ENCODE assay signal across 14 mouse cellular contexts in the genomic region with DNA sequence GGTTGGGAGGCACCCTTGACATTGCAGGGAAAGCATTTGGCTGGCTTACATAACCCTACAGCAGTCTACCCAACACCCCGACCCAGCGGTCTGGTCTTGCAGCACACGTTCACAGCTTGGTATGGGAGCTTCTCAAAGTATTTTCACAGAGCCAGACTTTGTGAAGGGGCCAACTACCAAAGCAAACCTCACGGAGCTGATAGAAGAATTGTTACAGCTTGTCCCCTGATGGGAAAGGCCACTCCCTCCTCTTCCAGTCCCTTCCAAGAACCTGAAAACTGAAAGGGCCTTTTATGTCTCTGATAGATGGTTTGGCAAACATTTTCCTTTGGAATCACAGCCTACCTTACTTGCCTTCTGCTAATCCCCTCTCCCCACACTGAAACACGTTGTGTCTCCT.
"Had no signal": no experiment of that assay in that cellular context is flagged by ENCODE, and none has a peak within 500 bp of the region (broad histone marks: within the 10 kb centered on the region; RNA-seq: fewer than 3 reads in every experiment).

No protein-coding gene starts in this region.

- H3K9ac ChIP-seq: limb, embryonic 13.5 days; liver, embryonic 14.5 days; midbrain, embryonic 12.5 days had no signal

- H3K4me1 ChIP-seq: midbrain, embryonic 12.5 days had no signal

- H3K9me3 ChIP-seq: limb, embryonic 13.5 days; midbrain, embryonic 12.5 days had no signal

- H3K36me3 ChIP-seq: limb, embryonic 13.5 days; midbrain, embryonic 12.5 days had no signal

- H3K4me2 ChIP-seq: limb, embryonic 13.5 days; midbrain, embryonic 12.5 days had no signal

- H3K27ac ChIP-seq: kidney, postnatal 0 days; limb, embryonic 13.5 days; liver, embryonic 14.5 days; midbrain, embryonic 12.5 days had no signal

- DNase-seq: kidney, adult 11 months; kidney, adult 9 months; kidney, postnatal 36 days; layer of hippocampus, adult 9-11 months; layer of hippocampus, postnatal 36 days; left cerebral cortex, postnatal 4 days; right cerebral cortex, postnatal 25 days; spleen, adult 18-20 months; thymus, postnatal 36 days had no signal

- H3K4me3 ChIP-seq: limb, embryonic 13.5 days; midbrain, embryonic 12.5 days had no signal

- ATAC-seq: midbrain, embryonic 16.5 days had no signal

- H3K27me3 ChIP-seq: midbrain, embryonic 12.5 days had no signal
